Mouse (Mus musculus): ENCODE measurements around the gene Mgmt. TPM values are rescaled to one million over a fixed set of nuclear protein-coding genes. Genes with fewer than 3 reads are reported as not detected.

Mgmt gene
- polyA plus RNA-seq, 1 experiment, result 12.6 TPM

GRCm38 (mm10) chr7:137069768-137070167 lies 175.4 kb downstream of the Mgmt start:
- no peaks in the 10 kb centered on the region for H3K4me1 ChIP-seq (ENCODE audit: control insufficient read depth, insufficient read depth, low read length)
- TF ChIP-seq POLR2A (IDR thresholded peaks at IDR 0.05; ENCODE audit: borderline replicate concordance, control insufficient read depth, low read depth, low read length), result no peak
- TF ChIP-seq CTCF (IDR thresholded peaks at IDR 0.05; ENCODE audit: control insufficient read depth, insufficient read depth, low read length), result no peak
- no peak overlapping the region for H3K27ac ChIP-seq (ENCODE audit: control insufficient read depth, insufficient read depth, low read depth, low read length, poor library complexity)
- WGBS, result 88% methylated on average over 6 of the region's 6 CpGs
- H3K4me3 ChIP-seq (replicated peaks; ENCODE audit: control insufficient read depth, low read depth, low read length), result no peak overlapping the region

GRCm38 (mm10) chr7:137071346-137071745 lies 176.9 kb downstream of the Mgmt start:
- H3K4me1 ChIP-seq (ENCODE audit: control insufficient read depth, insufficient read depth, low read length), result no peaks in the 10 kb centered on the region
- TF ChIP-seq POLR2A (IDR thresholded peaks at IDR 0.05; ENCODE audit: borderline replicate concordance, control insufficient read depth, low read depth, low read length), result no peak
- TF ChIP-seq CTCF (IDR thresholded peaks at IDR 0.05; ENCODE audit: control insufficient read depth, insufficient read depth, low read length), result no peak
- H3K27ac ChIP-seq (ENCODE audit: control insufficient read depth, insufficient read depth, low read depth, low read length, poor library complexity), result no peak overlapping the region
- WGBS, result 83% methylated on average over 6 of the region's 6 CpGs
- no peak overlapping the region for H3K4me3 ChIP-seq (replicated peaks; ENCODE audit: control insufficient read depth, low read depth, low read length)

- TF ChIP-seq POLR2A (IDR thresholded peaks at IDR 0.05; ENCODE audit: borderline replicate concordance, control insufficient read depth, low read depth, low read length), result no peak
- no peak for TF ChIP-seq CTCF (IDR thresholded peaks at IDR 0.05; ENCODE audit: control insufficient read depth, insufficient read depth, low read length)
- 93% methylated on average over 5 of the region's 5 CpGs for WGBS
- H3K4me1 ChIP-seq (ENCODE audit: control insufficient read depth, insufficient read depth, low read length), result no peaks in the 10 kb centered on the region
- H3K4me3 ChIP-seq (replicated peaks; ENCODE audit: control insufficient read depth, low read depth, low read length), result no peak overlapping the region
- H3K27ac ChIP-seq (ENCODE audit: control insufficient read depth, insufficient read depth, low read depth, low read length, poor library complexity), result no peak overlapping the region
Observed at GRCm38 (mm10) chr7:137073878-137074277, 179.5 kb downstream of the Mgmt start.

- TF ChIP-seq CTCF (IDR thresholded peaks at IDR 0.05; ENCODE audit: control insufficient read depth, insufficient read depth, low read length) (no peak), POLR2A (IDR thresholded peaks at IDR 0.05; ENCODE audit: borderline replicate concordance, control insufficient read depth, low read depth, low read length) (no peak)
- Histone ChIP-seq H3K27ac (ENCODE audit: control insufficient read depth, insufficient read depth, low read depth, low read length, poor library complexity) (no peak overlapping the region), H3K4me1 (ENCODE audit: control insufficient read depth, insufficient read depth, low read length) (no peaks in the 10 kb centered on the region), H3K4me3 (replicated peaks; ENCODE audit: control insufficient read depth, low read depth, low read length) (no peak overlapping the region)
- WGBS, result 86% methylated on average over 6 of the region's 6 CpGs
Observed at GRCm38 (mm10) chr7:137074324-137074723, 179.9 kb downstream of the Mgmt start.

- 74% methylated on average over 1 of the region's 1 CpGs for WGBS
- no peak for TF ChIP-seq POLR2A (IDR thresholded peaks at IDR 0.05; ENCODE audit: borderline replicate concordance, control insufficient read depth, low read depth, low read length)
- no peak for TF ChIP-seq CTCF (IDR thresholded peaks at IDR 0.05; ENCODE audit: control insufficient read depth, insufficient read depth, low read length)
- no peaks in the 10 kb centered on the region for H3K4me1 ChIP-seq (ENCODE audit: control insufficient read depth, insufficient read depth, low read length)
- no peak overlapping the region for H3K27ac ChIP-seq (ENCODE audit: control insufficient read depth, insufficient read depth, low read depth, low read length, poor library complexity)
- no peak overlapping the region for H3K4me3 ChIP-seq (replicated peaks; ENCODE audit: control insufficient read depth, low read depth, low read length)
Observed at GRCm38 (mm10) chr7:137075301-137075700, 180.9 kb downstream of the Mgmt start.

DNA sequence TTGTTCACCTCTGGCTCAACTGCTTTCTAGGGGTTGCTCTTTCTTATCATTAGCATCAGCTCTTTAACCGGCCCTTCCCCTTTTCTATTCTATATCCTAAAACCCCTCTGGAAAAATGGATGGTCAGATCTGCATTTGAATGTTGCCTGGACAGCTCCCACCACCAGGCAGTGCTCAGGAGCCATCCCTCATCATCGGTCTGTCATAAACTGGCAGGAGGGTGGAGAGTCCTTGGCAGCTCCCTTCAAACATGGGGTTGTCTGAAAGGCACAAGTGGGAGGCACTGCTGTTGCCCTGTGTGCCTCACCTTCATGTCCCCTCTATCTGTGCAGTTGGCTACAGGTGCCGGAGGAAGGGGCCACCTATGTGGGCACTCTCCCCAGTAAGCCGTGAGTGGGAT lies 185.8 kb downstream of the Mgmt start:
- Histone ChIP-seq H3K4me3 (replicated peaks; ENCODE audit: control insufficient read depth, low read depth, low read length) (no peak overlapping the region), H3K27ac (ENCODE audit: control insufficient read depth, insufficient read depth, low read depth, low read length, poor library complexity) (no peak overlapping the region), H3K4me1 (ENCODE audit: control insufficient read depth, insufficient read depth, low read length) (no peaks in the 10 kb centered on the region)
- 85% methylated on average over 4 of the region's 4 CpGs for WGBS
- TF ChIP-seq CTCF (IDR thresholded peaks at IDR 0.05; ENCODE audit: control insufficient read depth, insufficient read depth, low read length) (no peak), POLR2A (IDR thresholded peaks at IDR 0.05; ENCODE audit: borderline replicate concordance, control insufficient read depth, low read depth, low read length) (no peak)

DNA sequence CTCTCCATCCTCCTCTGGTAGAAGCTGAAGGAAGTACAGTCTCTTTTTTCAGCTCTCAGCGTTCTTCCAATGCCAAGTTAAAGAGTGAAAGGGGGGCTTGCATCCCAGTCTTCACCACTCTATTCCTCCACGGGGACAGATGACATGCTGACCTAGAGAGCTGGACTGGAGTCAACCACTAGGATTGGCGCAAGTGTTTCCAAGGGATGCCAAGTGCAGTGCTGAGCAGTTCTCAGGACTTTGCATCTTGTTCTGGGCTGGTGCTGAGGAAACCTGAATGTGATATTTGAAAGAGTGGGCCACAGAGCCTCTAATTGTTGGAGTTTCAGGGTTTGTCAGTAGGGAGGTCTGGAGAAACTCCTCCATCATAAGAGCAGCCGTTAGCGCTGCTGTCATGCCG lies 187.8 kb downstream of the Mgmt start:
- TF ChIP-seq POLR2A (IDR thresholded peaks at IDR 0.05; ENCODE audit: borderline replicate concordance, control insufficient read depth, low read depth, low read length), result no peak
- TF ChIP-seq CTCF (IDR thresholded peaks at IDR 0.05; ENCODE audit: control insufficient read depth, insufficient read depth, low read length), result no peak
- whole genome bisulfite sequencing, result 86% methylated on average over 6 of the region's 6 CpGs
- Histone ChIP-seq H3K4me3 (replicated peaks; ENCODE audit: control insufficient read depth, low read depth, low read length) (no peak overlapping the region), H3K27ac (ENCODE audit: control insufficient read depth, insufficient read depth, low read depth, low read length, poor library complexity) (no peak overlapping the region), H3K4me1 (ENCODE audit: control insufficient read depth, insufficient read depth, low read length) (no peaks in the 10 kb centered on the region)

DNA sequence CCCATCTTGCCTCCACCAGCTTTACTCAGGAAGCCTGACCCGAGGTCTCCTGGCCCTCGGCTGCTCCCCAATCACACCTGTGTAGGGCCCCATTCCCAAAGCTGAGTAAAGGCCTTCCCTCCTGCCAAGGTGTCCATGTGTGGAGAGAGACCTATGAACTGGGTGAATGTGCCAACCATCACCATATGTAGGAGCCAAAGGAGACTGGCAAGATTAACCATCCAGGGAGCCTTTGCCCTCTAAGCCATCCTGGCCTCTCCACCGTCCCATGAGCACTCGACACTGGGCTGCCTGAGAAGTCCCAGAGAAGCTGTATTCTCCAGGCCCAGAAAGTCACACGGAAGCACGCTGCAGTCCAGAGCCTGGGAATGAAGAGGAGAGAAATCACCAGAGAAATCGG lies 190.2 kb downstream of the Mgmt start:
- TF ChIP-seq POLR2A (IDR thresholded peaks at IDR 0.05; ENCODE audit: borderline replicate concordance, control insufficient read depth, low read depth, low read length) (no peak), CTCF (IDR thresholded peaks at IDR 0.05; ENCODE audit: control insufficient read depth, insufficient read depth, low read length) (no peak)
- no peak overlapping the region for H3K27ac ChIP-seq (ENCODE audit: control insufficient read depth, insufficient read depth, low read depth, low read length, poor library complexity)
- no peak overlapping the region for H3K4me3 ChIP-seq (replicated peaks; ENCODE audit: control insufficient read depth, low read depth, low read length)
- no peaks in the 10 kb centered on the region for H3K4me1 ChIP-seq (ENCODE audit: control insufficient read depth, insufficient read depth, low read length)
- WGBS, result 88% methylated on average over 7 of the region's 7 CpGs

DNA sequence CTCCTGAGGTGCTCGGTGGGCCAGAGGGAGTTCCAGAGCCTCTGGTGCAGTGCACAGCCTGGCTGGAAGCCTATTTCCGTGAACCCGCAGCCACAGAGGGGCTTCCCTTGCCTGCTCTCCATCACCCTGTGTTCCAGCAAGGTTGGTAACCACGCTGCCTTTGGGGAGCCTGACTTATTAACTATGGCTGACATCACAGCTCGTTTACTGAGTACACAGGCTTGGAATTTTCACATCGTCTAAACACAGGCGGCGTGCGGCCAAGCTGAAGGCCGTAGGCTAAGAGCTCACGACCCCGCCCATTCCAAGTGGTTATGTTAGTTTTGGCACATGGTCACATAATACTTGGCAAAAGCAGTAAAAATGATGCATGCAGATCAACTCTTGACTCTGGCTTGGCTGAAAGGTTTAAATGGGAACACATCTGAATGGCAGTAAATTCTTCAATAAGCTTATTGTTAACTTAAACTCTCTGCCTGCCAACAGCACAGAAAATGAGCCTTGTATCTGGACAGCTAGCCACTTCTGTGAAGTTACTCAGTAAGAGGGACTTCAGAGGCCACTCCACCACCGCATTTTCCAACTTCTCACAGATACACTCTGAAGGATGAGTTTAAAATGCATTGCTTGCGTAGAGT lies 191.7 kb downstream of the Mgmt start:
- Histone ChIP-seq H3K27ac (ENCODE audit: control insufficient read depth, insufficient read depth, low read depth, low read length, poor library complexity) (no peak overlapping the region), H3K4me3 (replicated peaks; ENCODE audit: control insufficient read depth, low read depth, low read length) (no peak overlapping the region), H3K4me1 (ENCODE audit: control insufficient read depth, insufficient read depth, low read length) (no peaks in the 10 kb centered on the region)
- no peak for TF ChIP-seq CTCF (IDR thresholded peaks at IDR 0.05; ENCODE audit: control insufficient read depth, insufficient read depth, low read length)
- TF ChIP-seq POLR2A (IDR thresholded peaks at IDR 0.05; ENCODE audit: borderline replicate concordance, control insufficient read depth, low read depth, low read length), result no peak
- WGBS, result 80% methylated on average over 14 of the region's 14 CpGs
